Mouse (Mus musculus): Measurements from ENCODE around the gene Cab39.
A peak's percentile ranks its signal among the peaks of the same experiment; 100 is the strongest.

The Cab39 gene

GRCm38 (mm10) chr1:85793208-85794105, at the start of gene Cab39:
Gene Cab39 (plus strand): TSS chr1:85793441.
- peak; percentile 76 for DNase-seq (ENCODE audit: extremely low read depth, low read depth)

- no peak for DNase-seq (ENCODE audit: extremely low read depth, low read depth)
These were observed 48.7 kb upstream of the Cab39 start for GRCm38 (mm10) chr1:85744539-85744938.

- no peak for DNase-seq (ENCODE audit: extremely low read depth, low read depth)
These were observed 46.7 kb upstream of the Cab39 start for GRCm38 (mm10) chr1:85746511-85746910.

- DNase-seq (ENCODE audit: extremely low read depth, low read depth), result no peak
These were observed 43.4 kb upstream of the Cab39 start for GRCm38 (mm10) chr1:85749829-85750228.

GRCm38 (mm10) chr1:85750650-85751049, 42.6 kb upstream of the Cab39 start:
- DNase-seq (ENCODE audit: extremely low read depth, low read depth), result no peak

GRCm38 (mm10) chr1:85751494-85751893, 41.7 kb upstream of the Cab39 start:
- DNase-seq (ENCODE audit: extremely low read depth, low read depth), result no peak

- no peak for DNase-seq (ENCODE audit: extremely low read depth, low read depth)
These were observed 41.1 kb upstream of the Cab39 start for GRCm38 (mm10) chr1:85751932-85752680.

- DNase-seq (ENCODE audit: extremely low read depth, low read depth), result no peak
These were observed 35.6 kb upstream of the Cab39 start for GRCm38 (mm10) chr1:85757531-85758230.

- DNase-seq (ENCODE audit: extremely low read depth, low read depth), result no peak
These were observed 34.8 kb upstream of the Cab39 start for GRCm38 (mm10) chr1:85758231-85758968.

GRCm38 (mm10) chr1:85758969-85759293, 34.3 kb upstream of the Cab39 start:
- DNase-seq (ENCODE audit: extremely low read depth, low read depth), result no peak

- DNase-seq (ENCODE audit: extremely low read depth, low read depth), result no peak
These were observed 31.6 kb upstream of the Cab39 start for GRCm38 (mm10) chr1:85761665-85762064.

GRCm38 (mm10) chr1:85763386-85763785, 29.9 kb upstream of the Cab39 start:
- DNase-seq (ENCODE audit: extremely low read depth, low read depth), result peak; percentile 45

GRCm38 (mm10) chr1:85764291-85764690, 28.9 kb upstream of the Cab39 start:
- DNase-seq (ENCODE audit: extremely low read depth, low read depth), result no peak

GRCm38 (mm10) chr1:85766120-85766519, 27.1 kb upstream of the Cab39 start:
- DNase-seq (ENCODE audit: extremely low read depth, low read depth), result no peak

GRCm38 (mm10) chr1:85767754-85768153, 25.5 kb upstream of the Cab39 start:
- DNase-seq (ENCODE audit: extremely low read depth, low read depth), result no peak

GRCm38 (mm10) chr1:85771976-85772375, 21.3 kb upstream of the Cab39 start:
- DNase-seq (ENCODE audit: extremely low read depth, low read depth), result no peak

GRCm38 (mm10) chr1:85775136-85775535, 18.1 kb upstream of the Cab39 start:
- DNase-seq (ENCODE audit: extremely low read depth, low read depth), result no peak

- no peak for DNase-seq (ENCODE audit: extremely low read depth, low read depth)
These were observed 17.1 kb upstream of the Cab39 start for GRCm38 (mm10) chr1:85776154-85776553.

- DNase-seq (ENCODE audit: extremely low read depth, low read depth), result no peak
These were observed 14.8 kb upstream of the Cab39 start, which contains the start of gene A630001G21Rik for GRCm38 (mm10) chr1:85778436-85778835. Gene A630001G21Rik (minus strand): TSS chr1:85778643.

GRCm38 (mm10) chr1:85779012-85779411, 14.2 kb upstream of the Cab39 start:
- DNase-seq (ENCODE audit: extremely low read depth, low read depth), result no peak

Data from MEL-GATA-1-ER (cell line).